Mouse (Mus musculus): Measurements from ENCODE around the gene Tmc8. TPM values are rescaled to one million over a fixed set of nuclear protein-coding genes. Genes with fewer than 3 reads are reported as not detected.

Gene Tmc8
- 0.78 and 0.99 TPM in 2 replicates for polyA plus RNA-seq (2015; fragmentation: Nextera tagmentation; extraction: Ambion mirVana)

DNA sequence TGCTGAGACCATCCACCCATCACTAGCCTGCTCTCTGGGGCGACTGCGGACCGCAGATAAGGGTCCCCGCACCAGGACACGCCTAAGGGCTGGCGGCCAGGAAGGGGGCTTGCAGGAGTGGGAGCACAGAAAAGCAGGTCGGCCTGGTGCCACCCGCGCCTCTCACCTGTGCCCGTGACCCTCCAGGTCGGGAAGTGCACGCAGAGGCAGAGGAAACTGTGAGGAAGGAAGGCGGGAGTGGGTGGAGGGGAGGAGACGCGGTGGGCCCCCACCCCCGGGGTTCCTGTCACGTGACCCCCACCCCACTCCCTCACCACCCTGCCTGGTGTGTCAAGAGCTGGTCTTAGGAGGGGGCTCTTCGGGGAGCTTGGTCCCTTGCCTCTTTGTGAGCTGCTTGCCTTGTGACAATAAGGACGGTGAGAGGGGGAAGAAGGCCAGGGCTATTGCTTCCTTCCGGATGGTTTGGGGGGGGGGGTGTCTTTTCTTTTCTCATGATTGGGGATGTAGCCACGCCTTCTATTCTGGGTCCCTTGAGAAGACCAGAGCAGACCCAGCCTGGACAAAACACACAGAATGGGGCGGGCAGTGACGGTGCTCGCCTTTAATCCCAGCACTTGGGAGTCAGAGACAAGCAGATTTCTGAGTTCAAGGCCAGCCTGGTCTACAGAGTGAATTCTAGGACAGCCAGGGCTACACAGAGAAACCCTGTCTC is at the start of gene Tmc8, which contains the start of gene Tmc6:
Gene Tmc8, plus strand, starts transcription at position 84 of the 712 bp plus-strand sequence.
Gene Tmc6, minus strand, starts transcription at position 206 of the 712 bp plus-strand sequence.
- H3K27ac ChIP-seq (ENCODE audit: low read length) = no peak within 1 kb of the TSS
- H3K9ac ChIP-seq (replicated peaks; ENCODE audit: low read depth, low read length) = peak within 1 kb of the TSS; percentile 54
- peaks cover 26% of the 10 kb centered on the region for H3K4me1 ChIP-seq (replicated peaks; ENCODE audit: control insufficient read depth, insufficient read depth, low read length)
- H3K36me3 ChIP-seq (ENCODE audit: control insufficient read depth, insufficient read depth) = no peaks in the 10 kb centered on the region
- H3K27me3 ChIP-seq (replicated peaks; ENCODE audit: control insufficient read depth, insufficient read depth, low read length) = peaks cover 29% of the 10 kb centered on the region
- H3K4me2 ChIP-seq (ENCODE audit: low read length) = peak within 1 kb of the TSS; percentile 61
- 49% methylated on average over 24 of the region's 24 CpGs for WGBS
- H3K4me3 ChIP-seq (replicated peaks; ENCODE audit: low read length) = peak within 1 kb of the TSS; percentile 39
- H3K9me3 ChIP-seq (ENCODE audit: control insufficient read depth, low read length) = no peaks in the 10 kb centered on the region
- ATAC-seq = no peak

DNA sequence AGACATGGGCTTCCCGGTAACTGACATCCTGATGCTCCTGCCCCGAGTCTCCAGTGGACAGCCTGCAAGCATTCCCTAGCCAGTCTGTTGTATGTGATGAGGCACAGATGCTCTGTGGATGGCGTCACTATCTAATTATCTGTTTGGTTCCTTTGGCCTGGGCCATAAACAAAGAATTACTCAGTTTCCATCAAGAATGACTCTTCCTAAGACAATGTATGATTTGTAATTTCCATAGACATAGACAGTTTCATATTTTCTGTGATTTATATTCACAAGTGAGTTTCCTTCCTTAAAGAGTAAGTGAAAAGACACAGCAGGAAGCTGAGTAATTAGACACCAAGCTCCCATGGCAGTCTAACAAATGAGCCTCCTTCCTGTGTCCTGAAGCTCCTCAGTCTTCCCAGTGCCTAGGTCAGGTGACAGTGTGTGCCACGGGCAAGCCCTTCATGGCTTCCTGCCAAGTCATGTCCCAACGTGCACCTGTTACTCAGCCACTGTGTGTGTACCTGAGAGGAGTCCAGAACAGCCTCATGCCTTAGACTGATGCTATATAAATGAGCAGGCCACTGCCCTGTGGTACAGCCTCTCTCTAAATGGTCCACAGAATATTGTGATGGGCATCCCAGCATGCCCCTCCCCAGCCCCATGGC is 45.7 kb upstream of the Tmc8 start:
- no peak overlapping the region for H3K27ac ChIP-seq (ENCODE audit: low read length)
- H3K4me1 ChIP-seq (replicated peaks; ENCODE audit: control insufficient read depth, insufficient read depth, low read length) = no peaks in the 10 kb centered on the region
- no peaks in the 10 kb centered on the region for H3K9me3 ChIP-seq (ENCODE audit: control insufficient read depth, low read length)
- ATAC-seq = no peak
- WGBS = 72% methylated on average over 5 of the region's 5 CpGs
- no peak overlapping the region for H3K4me2 ChIP-seq (ENCODE audit: low read length)
- H3K4me3 ChIP-seq (replicated peaks; ENCODE audit: low read length) = no peak overlapping the region
- no peaks in the 10 kb centered on the region for H3K27me3 ChIP-seq (replicated peaks; ENCODE audit: control insufficient read depth, insufficient read depth, low read length)
- H3K9ac ChIP-seq (replicated peaks; ENCODE audit: low read depth, low read length) = no peak overlapping the region
- peaks cover 39% of the 10 kb centered on the region for H3K36me3 ChIP-seq (ENCODE audit: control insufficient read depth, insufficient read depth)

DNA sequence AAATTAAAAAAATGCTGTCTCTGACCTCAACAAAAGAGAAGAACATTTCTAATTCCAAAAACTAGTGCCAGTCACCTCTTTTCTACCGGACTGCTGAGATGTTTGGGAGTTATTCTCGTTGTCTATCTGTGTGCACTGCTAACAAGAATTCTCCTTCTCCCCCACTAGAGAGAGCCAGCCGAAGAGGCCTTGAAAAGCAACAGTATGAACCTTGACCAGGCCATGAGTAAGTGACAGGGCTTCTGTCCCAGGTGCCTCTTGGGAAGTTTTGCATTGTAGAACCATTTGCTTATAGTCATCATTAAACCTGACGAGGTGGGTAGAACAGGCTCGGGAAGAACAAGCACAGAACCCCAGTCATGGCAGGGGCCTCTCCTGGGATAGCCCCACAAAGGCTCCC is 43.8 kb upstream of the Tmc8 start:
- Histone ChIP-seq H3K4me3 (replicated peaks; ENCODE audit: low read length) (no peak overlapping the region), H3K9ac (replicated peaks; ENCODE audit: low read depth, low read length) (no peak overlapping the region), H3K4me1 (replicated peaks; ENCODE audit: control insufficient read depth, insufficient read depth, low read length) (no peaks in the 10 kb centered on the region), H3K27ac (ENCODE audit: low read length) (no peak overlapping the region), H3K27me3 (replicated peaks; ENCODE audit: control insufficient read depth, insufficient read depth, low read length) (no peaks in the 10 kb centered on the region), H3K9me3 (ENCODE audit: control insufficient read depth, low read length) (no peaks in the 10 kb centered on the region), H3K36me3 (ENCODE audit: control insufficient read depth, insufficient read depth) (peaks cover 54% of the 10 kb centered on the region), H3K4me2 (ENCODE audit: low read length) (no peak overlapping the region)
- 86% methylated on average over 5 of the region's 5 CpGs for WGBS
- no peak for ATAC-seq

DNA sequence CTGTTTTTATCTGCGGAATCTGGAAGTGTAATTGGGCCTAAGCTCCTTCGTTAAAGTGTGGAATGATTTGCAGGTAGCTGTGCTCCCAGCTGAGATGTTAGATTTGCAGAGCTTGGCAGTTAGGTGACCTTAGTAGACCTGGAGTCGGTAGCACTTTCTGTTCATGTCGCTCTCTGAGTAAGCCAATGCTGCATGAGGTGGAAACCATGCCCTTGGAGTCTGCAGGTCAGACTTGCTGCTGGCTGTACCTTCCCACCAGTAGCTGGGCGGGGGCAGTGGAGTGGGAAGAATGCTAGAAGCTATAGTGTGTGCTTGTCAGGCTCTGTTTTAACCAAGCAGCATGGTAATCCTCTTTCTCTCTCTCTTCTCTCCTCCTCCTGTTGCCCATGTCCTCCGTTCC is 40.7 kb upstream of the Tmc8 start:
- Histone ChIP-seq H3K9ac (replicated peaks; ENCODE audit: low read depth, low read length) (no peak overlapping the region), H3K4me3 (replicated peaks; ENCODE audit: low read length) (no peak overlapping the region), H3K27ac (ENCODE audit: low read length) (no peak overlapping the region), H3K4me1 (replicated peaks; ENCODE audit: control insufficient read depth, insufficient read depth, low read length) (no peaks in the 10 kb centered on the region), H3K4me2 (ENCODE audit: low read length) (no peak overlapping the region), H3K9me3 (ENCODE audit: control insufficient read depth, low read length) (no peaks in the 10 kb centered on the region), H3K27me3 (replicated peaks; ENCODE audit: control insufficient read depth, insufficient read depth, low read length) (no peaks in the 10 kb centered on the region), H3K36me3 (ENCODE audit: control insufficient read depth, insufficient read depth) (peaks cover 62% of the 10 kb centered on the region)
- ATAC-seq = no peak
- 90% methylated on average over 6 of the region's 6 CpGs for WGBS

DNA sequence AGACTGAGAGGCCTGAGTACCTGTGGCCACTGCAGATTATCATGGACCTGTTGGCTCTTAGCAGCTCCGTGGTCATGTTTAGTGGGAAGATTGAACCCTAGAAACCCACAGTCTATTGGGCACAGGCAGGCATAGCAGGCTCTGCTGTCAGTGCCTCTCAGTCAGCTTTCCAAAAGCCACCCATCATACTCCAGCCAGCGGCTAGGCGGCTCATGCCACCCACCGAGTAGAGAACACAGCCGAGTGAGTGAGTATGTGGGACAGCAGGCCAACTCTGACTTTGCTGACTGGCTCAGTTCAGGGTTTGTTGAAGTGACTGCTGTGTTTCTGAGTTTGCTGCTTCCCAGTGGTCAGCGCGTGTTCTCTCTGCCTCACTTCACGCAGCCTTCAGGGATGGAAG is 39.6 kb upstream of the Tmc8 start:
- Histone ChIP-seq H3K27ac (ENCODE audit: low read length) (no peak overlapping the region), H3K4me3 (replicated peaks; ENCODE audit: low read length) (no peak overlapping the region), H3K36me3 (ENCODE audit: control insufficient read depth, insufficient read depth) (peaks cover 56% of the 10 kb centered on the region), H3K9ac (replicated peaks; ENCODE audit: low read depth, low read length) (no peak overlapping the region), H3K4me1 (replicated peaks; ENCODE audit: control insufficient read depth, insufficient read depth, low read length) (no peaks in the 10 kb centered on the region), H3K27me3 (replicated peaks; ENCODE audit: control insufficient read depth, insufficient read depth, low read length) (no peaks in the 10 kb centered on the region), H3K4me2 (ENCODE audit: low read length) (no peak overlapping the region), H3K9me3 (ENCODE audit: control insufficient read depth, low read length) (no peaks in the 10 kb centered on the region)
- 83% methylated on average over 8 of the region's 8 CpGs for WGBS
- ATAC-seq = no peak

DNA sequence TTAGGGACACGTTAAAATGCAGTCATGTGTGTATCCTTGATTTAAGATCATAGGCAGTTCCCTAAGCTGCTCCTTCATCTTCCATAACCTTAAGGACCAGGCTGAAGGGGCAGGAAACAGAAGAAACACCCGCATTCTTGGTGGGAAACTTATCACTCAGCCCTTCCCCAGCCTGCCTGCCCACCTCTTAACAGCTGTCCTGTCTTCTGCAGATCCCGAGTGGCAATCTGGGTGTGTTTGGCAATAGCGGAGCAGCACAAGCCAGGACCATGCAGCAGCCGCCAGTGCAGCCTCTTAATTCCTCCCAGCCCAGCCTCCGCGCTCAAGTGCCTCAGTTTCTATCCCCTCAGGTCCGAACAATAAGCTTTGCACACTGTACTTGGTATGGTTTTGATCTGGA is 39.2 kb upstream of the Tmc8 start:
- H3K9ac ChIP-seq (replicated peaks; ENCODE audit: low read depth, low read length) = no peak overlapping the region
- ATAC-seq = no peak
- WGBS = 90% methylated on average over 8 of the region's 8 CpGs

DNA sequence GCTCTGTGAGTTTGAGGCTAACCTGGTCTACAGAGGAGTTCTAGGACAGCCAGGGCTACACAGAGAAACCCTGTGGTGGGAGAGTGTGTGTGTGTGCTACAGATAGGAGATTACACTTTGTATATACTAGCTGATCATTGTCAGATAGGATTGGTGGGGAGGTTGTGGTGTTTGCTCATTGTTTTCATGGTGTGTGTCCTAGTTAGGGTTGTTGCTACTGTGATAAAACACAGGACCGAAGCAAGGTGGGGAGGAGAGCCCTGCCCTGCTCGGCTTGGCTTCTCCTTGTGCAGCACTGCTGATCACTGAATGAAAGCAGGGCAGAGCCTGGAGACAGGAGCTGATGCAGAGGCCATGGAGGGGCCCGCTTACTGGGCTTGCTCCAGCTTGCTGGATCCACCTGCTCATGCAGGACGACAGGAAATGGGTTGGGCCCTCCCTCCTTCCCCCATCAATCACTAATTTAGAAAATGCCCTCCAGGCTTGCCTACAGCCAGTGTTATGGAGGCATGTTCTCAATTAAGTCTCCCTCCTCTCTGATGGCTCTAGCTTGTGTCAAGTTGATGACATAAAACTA is 38.3 kb upstream of the Tmc8 start:
- 79% methylated on average over 4 of the region's 4 CpGs for WGBS
- Histone ChIP-seq H3K4me3 (replicated peaks; ENCODE audit: low read length) (no peak overlapping the region), H3K9me3 (ENCODE audit: control insufficient read depth, low read length) (no peaks in the 10 kb centered on the region), H3K9ac (replicated peaks; ENCODE audit: low read depth, low read length) (no peak overlapping the region), H3K27me3 (replicated peaks; ENCODE audit: control insufficient read depth, insufficient read depth, low read length) (no peaks in the 10 kb centered on the region), H3K4me2 (ENCODE audit: low read length) (no peak overlapping the region), H3K4me1 (replicated peaks; ENCODE audit: control insufficient read depth, insufficient read depth, low read length) (no peaks in the 10 kb centered on the region), H3K27ac (ENCODE audit: low read length) (no peak overlapping the region), H3K36me3 (ENCODE audit: control insufficient read depth, insufficient read depth) (peaks cover 55% of the 10 kb centered on the region)
- ATAC-seq = no peak

More for the DNA sequence above, 39.2 kb upstream of the Tmc8 start:
- H3K4me3 ChIP-seq (replicated peaks; ENCODE audit: low read length) = no peak overlapping the region
- peaks cover 54% of the 10 kb centered on the region for H3K36me3 ChIP-seq (ENCODE audit: control insufficient read depth, insufficient read depth)
- H3K27me3 ChIP-seq (replicated peaks; ENCODE audit: control insufficient read depth, insufficient read depth, low read length) = no peaks in the 10 kb centered on the region
- no peaks in the 10 kb centered on the region for H3K4me1 ChIP-seq (replicated peaks; ENCODE audit: control insufficient read depth, insufficient read depth, low read length)
- no peak overlapping the region for H3K4me2 ChIP-seq (ENCODE audit: low read length)
- no peaks in the 10 kb centered on the region for H3K9me3 ChIP-seq (ENCODE audit: control insufficient read depth, low read length)
- no peak overlapping the region for H3K27ac ChIP-seq (ENCODE audit: low read length)

DNA sequence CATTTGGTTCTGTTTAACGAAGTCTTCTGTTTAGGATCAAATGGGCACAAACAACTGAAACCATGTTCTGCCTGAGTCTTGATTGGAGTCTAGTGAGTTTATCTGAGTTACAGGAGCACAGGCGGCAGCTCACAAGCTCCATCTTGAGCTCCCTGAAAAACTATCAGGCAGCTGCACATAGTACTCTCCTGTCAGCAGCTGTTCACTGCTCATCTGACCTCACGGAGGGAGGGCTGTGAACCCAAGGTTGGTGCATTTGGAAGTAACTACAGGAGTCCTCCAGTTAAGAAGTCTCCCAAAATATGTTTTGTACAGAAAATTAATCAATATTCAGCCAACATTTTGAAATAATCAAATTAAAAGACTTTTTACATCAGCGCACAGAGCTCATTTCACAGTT is 33.2 kb upstream of the Tmc8 start:
- H3K9ac ChIP-seq (replicated peaks; ENCODE audit: low read depth, low read length) = no peak overlapping the region

DNA sequence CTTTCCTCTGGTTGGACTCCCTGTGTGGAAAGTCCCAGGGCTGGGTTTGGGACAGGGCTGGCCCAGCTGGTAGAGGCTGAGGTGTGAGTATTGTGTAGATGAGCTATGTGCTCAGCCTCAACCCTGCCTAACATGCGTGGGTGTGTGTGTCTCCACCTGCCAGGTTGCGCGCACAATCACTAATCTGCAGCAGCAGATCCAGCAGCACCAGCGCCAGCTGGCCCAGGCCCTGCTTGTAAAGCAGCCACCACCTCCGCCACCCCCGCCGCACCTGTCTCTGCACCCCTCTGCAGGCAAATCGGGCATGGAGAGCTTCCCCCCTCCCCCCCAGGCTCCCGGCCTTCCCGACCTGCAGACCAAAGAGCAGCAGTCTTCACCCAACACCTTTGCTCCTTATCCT is 32.5 kb upstream of the Tmc8 start:
- Histone ChIP-seq H3K4me2 (ENCODE audit: low read length) (no peak overlapping the region), H3K27me3 (replicated peaks; ENCODE audit: control insufficient read depth, insufficient read depth, low read length) (no peaks in the 10 kb centered on the region), H3K9ac (replicated peaks; ENCODE audit: low read depth, low read length) (no peak overlapping the region), H3K4me1 (replicated peaks; ENCODE audit: control insufficient read depth, insufficient read depth, low read length) (no peaks in the 10 kb centered on the region), H3K4me3 (replicated peaks; ENCODE audit: low read length) (no peak overlapping the region), H3K36me3 (ENCODE audit: control insufficient read depth, insufficient read depth) (peaks cover 46% of the 10 kb centered on the region), H3K27ac (ENCODE audit: low read length) (no peak overlapping the region), H3K9me3 (ENCODE audit: control insufficient read depth, low read length) (no peaks in the 10 kb centered on the region)
- WGBS = 85% methylated on average over 10 of the region's 10 CpGs
- no peak for ATAC-seq

More for the DNA sequence above, 33.2 kb upstream of the Tmc8 start:
- Histone ChIP-seq H3K4me3 (replicated peaks; ENCODE audit: low read length) (no peak overlapping the region), H3K27me3 (replicated peaks; ENCODE audit: control insufficient read depth, insufficient read depth, low read length) (no peaks in the 10 kb centered on the region), H3K4me2 (ENCODE audit: low read length) (no peak overlapping the region), H3K36me3 (ENCODE audit: control insufficient read depth, insufficient read depth) (peaks cover 43% of the 10 kb centered on the region), H3K4me1 (replicated peaks; ENCODE audit: control insufficient read depth, insufficient read depth, low read length) (no peaks in the 10 kb centered on the region), H3K27ac (ENCODE audit: low read length) (no peak overlapping the region), H3K9me3 (ENCODE audit: control insufficient read depth, low read length) (no peaks in the 10 kb centered on the region)
- no peak for ATAC-seq
- WGBS = 85% methylated on average over 4 of the region's 4 CpGs

All from forebrain, embryonic 16.5 days (tissue).